Mouse (Mus musculus): ENCODE results near the gene Iqcc. TPM values are rescaled to one million over a fixed set of nuclear protein-coding genes. Genes with fewer than 3 reads are reported as not detected.

Iqcc gene
- polyA plus RNA-seq, 1 experiment from 2014 or later: 25.8 TPM

GRCm38 (mm10) chr4:129641756-129642155, 22.9 kb upstream of the Iqcc start:
- Histone ChIP-seq H3K9ac (no peak overlapping the region), H3K4me3 (ENCODE audit: low read depth, low read length) (peak overlapping the region; percentile 67; the same call in 1 of the 2 replicates), H3K27me3 (ENCODE audit: insufficient read depth, low read length) (no peaks in the 10 kb centered on the region), H3K4me1 (ENCODE audit: insufficient read depth) (peaks cover 6% of the 10 kb centered on the region; the same call in 1 of the 2 replicates), H3K9me3 (ENCODE audit: low read depth, low read length) (no peaks in the 10 kb centered on the region), H3K4me2 (peak overlapping the region; percentile 94), H3K27ac (ENCODE audit: low read depth) (no peak overlapping the region), H3K36me3 (ENCODE audit: insufficient read depth) (peaks cover 55% of the 10 kb centered on the region)
- no peak for TF ChIP-seq CTCF (IDR thresholded peaks at IDR 0.05; ENCODE audit: low read depth)
- WGBS: 44% methylated on average over 5 of the region's 5 CpGs
- no peak for ATAC-seq (ENCODE audit: insufficient read depth)
- DNase-seq: peak; percentile 41

- peaks cover 58% of the 10 kb centered on the region for H3K36me3 ChIP-seq (ENCODE audit: insufficient read depth)
- WGBS: under 1% methylated on average over 60 of the region's 60 CpGs
These were observed 22.0 kb upstream of the Iqcc start, which contains the start of gene Txlna for GRCm38 (mm10) chr4:129640638-129641467. TSS of gene Txlna (minus strand) at chr4:129641065.

GRCm38 (mm10) chr4:129640101-129640637, 21.3 kb upstream of the Iqcc start:
- no peak for TF ChIP-seq CTCF (IDR thresholded peaks at IDR 0.05; ENCODE audit: low read depth)
- H3K9me3 ChIP-seq (ENCODE audit: low read depth, low read length): no peaks in the 10 kb centered on the region
- DNase-seq: peak; percentile 41
- H3K9ac ChIP-seq: peak overlapping the region; percentile 80
- 1% methylated on average over 17 of the region's 17 CpGs for WGBS
- H3K27ac ChIP-seq (ENCODE audit: low read depth): peak overlapping the region; percentile 92
- peak overlapping the region; percentile 94 for H3K4me2 ChIP-seq
- no peaks in the 10 kb centered on the region for H3K27me3 ChIP-seq (ENCODE audit: insufficient read depth, low read length)
- ATAC-seq (ENCODE audit: insufficient read depth): no peak
- H3K4me3 ChIP-seq (ENCODE audit: low read depth, low read length): peak overlapping the region; percentile 67
- peaks cover 6% of the 10 kb centered on the region; the same call in 1 of the 2 replicates for H3K4me1 ChIP-seq (ENCODE audit: insufficient read depth)
- peaks cover 58% of the 10 kb centered on the region for H3K36me3 ChIP-seq (ENCODE audit: insufficient read depth)

More at GRCm38 (mm10) chr4:129640638-129641467, 22.0 kb upstream of the Iqcc start, which contains the start of gene Txlna:
- H3K4me3 ChIP-seq (ENCODE audit: low read depth, low read length): peak within 1 kb of the TSS; percentile 67
- H3K4me1 ChIP-seq (ENCODE audit: insufficient read depth): peaks cover 6% of the 10 kb centered on the region; the same call in 1 of the 2 replicates
- H3K4me2 ChIP-seq: peak within 1 kb of the TSS; percentile 94
- no peaks in the 10 kb centered on the region for H3K9me3 ChIP-seq (ENCODE audit: low read depth, low read length)
- H3K27ac ChIP-seq (ENCODE audit: low read depth): peak within 1 kb of the TSS; percentile 92
- peak; percentile 96 for ATAC-seq (ENCODE audit: insufficient read depth)
- H3K27me3 ChIP-seq (ENCODE audit: insufficient read depth, low read length): no peaks in the 10 kb centered on the region
- peak; percentile 99 for DNase-seq
- no peak; the same call in 1 of the 2 replicates for TF ChIP-seq CTCF (IDR thresholded peaks at IDR 0.05; ENCODE audit: low read depth)
- H3K9ac ChIP-seq: peak within 1 kb of the TSS; percentile 80

- H3K27me3 ChIP-seq (ENCODE audit: insufficient read depth, low read length): no peaks in the 10 kb centered on the region
- H3K36me3 ChIP-seq (ENCODE audit: insufficient read depth): peaks cover 59% of the 10 kb centered on the region
- peak overlapping the region; percentile 67 for H3K4me3 ChIP-seq (ENCODE audit: low read depth, low read length)
- no peaks in the 10 kb centered on the region for H3K9me3 ChIP-seq (ENCODE audit: low read depth, low read length)
- no peak overlapping the region for H3K27ac ChIP-seq (ENCODE audit: low read depth)
- DNase-seq (no peak), ATAC-seq (ENCODE audit: insufficient read depth) (no peak)
- no peak for TF ChIP-seq CTCF (IDR thresholded peaks at IDR 0.05; ENCODE audit: low read depth)
- WGBS: 79% methylated on average over 15 of the region's 15 CpGs
- H3K4me1 ChIP-seq (ENCODE audit: insufficient read depth): peaks cover 6% of the 10 kb centered on the region; the same call in 1 of the 2 replicates
- peak overlapping the region; percentile 94 for H3K4me2 ChIP-seq
- peak overlapping the region; percentile 80; the same call in 1 of the 2 replicates for H3K9ac ChIP-seq
These were observed 20.3 kb upstream of the Iqcc start for GRCm38 (mm10) chr4:129639221-129639620.

- Histone ChIP-seq H3K4me3 (ENCODE audit: low read depth, low read length) (no peak overlapping the region), H3K36me3 (ENCODE audit: insufficient read depth) (peaks cover 99% of the 10 kb centered on the region), H3K9me3 (ENCODE audit: low read depth, low read length) (no peaks in the 10 kb centered on the region), H3K9ac (no peak overlapping the region), H3K4me1 (ENCODE audit: insufficient read depth) (no peaks in the 10 kb centered on the region), H3K27me3 (ENCODE audit: insufficient read depth, low read length) (no peaks in the 10 kb centered on the region), H3K27ac (ENCODE audit: low read depth) (no peak overlapping the region), H3K4me2 (no peak overlapping the region)
- DNase-seq: no peak
- TF ChIP-seq CTCF (IDR thresholded peaks at IDR 0.05; ENCODE audit: low read depth): no peak
- WGBS: 81% methylated on average over 6 of the region's 6 CpGs
- ATAC-seq (ENCODE audit: insufficient read depth): no peak
These were observed 15.0 kb upstream of the Iqcc start for GRCm38 (mm10) chr4:129633852-129634251.

GRCm38 (mm10) chr4:129631867-129632266, 13.0 kb upstream of the Iqcc start:
- TF ChIP-seq CTCF (IDR thresholded peaks at IDR 0.05; ENCODE audit: low read depth): no peak
- no peak overlapping the region for H3K4me2 ChIP-seq
- ATAC-seq (ENCODE audit: insufficient read depth) (no peak), DNase-seq (no peak)
- H3K9me3 ChIP-seq (ENCODE audit: low read depth, low read length): no peaks in the 10 kb centered on the region
- H3K27me3 ChIP-seq (ENCODE audit: insufficient read depth, low read length): no peaks in the 10 kb centered on the region
- H3K36me3 ChIP-seq (ENCODE audit: insufficient read depth): peaks cover 100% of the 10 kb centered on the region
- 83% methylated on average over 12 of the region's 12 CpGs for WGBS
- no peak overlapping the region for H3K9ac ChIP-seq
- no peaks in the 10 kb centered on the region for H3K4me1 ChIP-seq (ENCODE audit: insufficient read depth)
- H3K4me3 ChIP-seq (ENCODE audit: low read depth, low read length): no peak overlapping the region
- no peak overlapping the region for H3K27ac ChIP-seq (ENCODE audit: low read depth)

GRCm38 (mm10) chr4:129630944-129631343, 12.0 kb upstream of the Iqcc start:
- DNase-seq: peak; percentile 58
- Histone ChIP-seq H3K27ac (ENCODE audit: low read depth) (no peak overlapping the region), H3K36me3 (ENCODE audit: insufficient read depth) (peaks cover 100% of the 10 kb centered on the region), H3K4me1 (ENCODE audit: insufficient read depth) (no peaks in the 10 kb centered on the region), H3K9ac (no peak overlapping the region), H3K4me2 (no peak overlapping the region), H3K4me3 (ENCODE audit: low read depth, low read length) (no peak overlapping the region), H3K27me3 (ENCODE audit: insufficient read depth, low read length) (no peaks in the 10 kb centered on the region), H3K9me3 (ENCODE audit: low read depth, low read length) (no peaks in the 10 kb centered on the region)
- ATAC-seq (ENCODE audit: insufficient read depth): no peak
- TF ChIP-seq CTCF (IDR thresholded peaks at IDR 0.05; ENCODE audit: low read depth): no peak
- 67% methylated on average over 4 of the region's 4 CpGs for WGBS

Measured in lung, embryonic 14.5 days (tissue).